Mouse (Mus musculus) kidney, adult 2 months (tissue): ENCODE data around the gene Kcnn1. TPM values are rescaled to one million over a fixed set of nuclear protein-coding genes. Genes with fewer than 3 reads are reported as not detected.

ENCODE experiments used
- DNase-seq: peaks from one replicate; pipeline ENCODE4 v3.0.0; 2021
- H3K27ac ChIP-seq: fragments of 200-500 bp; 2 replicates; pipeline ENCODE4 v1.5.1; 2012; ENCODE audit warnings: low read depth, low read length, control low read depth, inconsistent platforms; ENCODE audit not compliant: insufficient read depth
- H3K27me3 ChIP-seq: fragments of 200-500 bp; replicated peaks from 2 replicates; pipeline ENCODE4 v1.6.1; 2012; ENCODE audit warnings: mild to moderate bottlenecking, moderate library complexity, low read length, inconsistent platforms; ENCODE audit not compliant: control insufficient read depth, insufficient read depth
- H3K36me3 ChIP-seq: fragments of 200-500 bp; 2 replicates; pipeline ENCODE4 v1.6.1; 2012; ENCODE audit warnings: mild to moderate bottlenecking, moderate library complexity, low read length, inconsistent platforms; ENCODE audit not compliant: control insufficient read depth, insufficient read depth
- H3K4me1 ChIP-seq: fragments of 200-500 bp; 2 replicates; pipeline ENCODE4 v1.6.1; 2011; ENCODE audit warnings: low read length; ENCODE audit not compliant: control insufficient read depth, insufficient read depth
- H3K4me3 ChIP-seq: fragments of 200-500 bp; 2 replicates; pipeline ENCODE4 v1.5.1; 2011; ENCODE audit warnings: mild to moderate bottlenecking, low read depth, low read length, control low read depth; ENCODE audit not compliant: insufficient read depth
- CTCF ChIP-seq: fragments of 200-500 bp; conservative IDR thresholded peaks from 2 replicates; pipeline ENCODE4 v1.5.1; 2011; ENCODE audit warnings: low read depth, mild to moderate bottlenecking, control low read depth, low read length, moderate library complexity, mixed read lengths; ENCODE audit not compliant: insufficient read depth, insufficient read length
- POLR2A ChIP-seq: fragments of 200-500 bp; IDR thresholded peaks from one replicate; pipeline ENCODE4 v1.6.1; 2011; ENCODE audit warnings: low read depth, low read length, control low read depth
- WGBS: fragments of 180-500 bp; shearing (Covaris S2); methylation state at CpG from one replicate; pipeline ENCODE4 v1.1.7; 2018; 5-methylcytosine and 5-hydroxymethylcytosine counted together
- polyA plus RNA-seq: library from polyadenylated mRNA; depleted of rRNA; stranded (reverse); fragments of >200 nt; gene quantifications from 2 replicates; pipeline ENCODE4 v1.2.3, GENCODE M21; 2012

Kcnn1 gene
- polyA plus RNA-seq, 1 experiment, result 9.4 TPM

- Histone ChIP-seq H3K27me3 (no peaks in the 10 kb centered on the region), H3K4me3 (no peak overlapping the region), H3K27ac (no peak overlapping the region), H3K4me1 (no peaks in the 10 kb centered on the region), H3K36me3 (no peaks in the 10 kb centered on the region)
- no peak for DNase-seq
- WGBS, result 52% methylated on average over 15 of the region's 15 CpGs
- no peak for TF ChIP-seq POLR2A
- no peak; the same call in 1 of the 2 replicates for TF ChIP-seq CTCF
Observed at GRCm38 (mm10) chr8:70846371-70847154, 16.5 kb downstream of the Kcnn1 start.

- no peaks in the 10 kb centered on the region for H3K27me3 ChIP-seq
- TF ChIP-seq POLR2A (no peak), CTCF (no peak)
- peaks cover 3% of the 10 kb centered on the region; the same call in 1 of the 2 replicates for H3K4me1 ChIP-seq
- 49% methylated on average over 5 of the region's 5 CpGs for WGBS
- DNase-seq, result no peak
- no peak overlapping the region for H3K27ac ChIP-seq
- H3K36me3 ChIP-seq, result no peaks in the 10 kb centered on the region
- H3K4me3 ChIP-seq, result no peak overlapping the region
Observed at GRCm38 (mm10) chr8:70845108-70845507, 17.9 kb downstream of the Kcnn1 start.

GRCm38 (mm10) chr8:70844523-70844922, 18.5 kb downstream of the Kcnn1 start:
- Histone ChIP-seq H3K36me3 (no peaks in the 10 kb centered on the region), H3K4me3 (no peak overlapping the region), H3K4me1 (peaks cover 3% of the 10 kb centered on the region; the same call in 1 of the 2 replicates), H3K27ac (no peak overlapping the region), H3K27me3 (no peaks in the 10 kb centered on the region)
- peak; percentile 92 for DNase-seq
- TF ChIP-seq CTCF (peak; percentile 93), POLR2A (no peak)
- WGBS, result 3% methylated on average over 6 of the region's 6 CpGs

GRCm38 (mm10) chr8:70843941-70844340, 19.1 kb downstream of the Kcnn1 start:
- Histone ChIP-seq H3K27me3 (no peaks in the 10 kb centered on the region), H3K4me3 (no peak overlapping the region), H3K4me1 (peaks cover 3% of the 10 kb centered on the region; the same call in 1 of the 2 replicates), H3K27ac (no peak overlapping the region), H3K36me3 (no peaks in the 10 kb centered on the region)
- DNase-seq, result no peak
- WGBS, result 85% methylated on average over 8 of the region's 8 CpGs
- TF ChIP-seq POLR2A (no peak), CTCF (no peak)

- 86% methylated on average over 5 of the region's 5 CpGs for WGBS
- Histone ChIP-seq H3K27me3 (no peaks in the 10 kb centered on the region), H3K4me3 (no peak overlapping the region), H3K27ac (no peak overlapping the region), H3K4me1 (peaks cover 3% of the 10 kb centered on the region; the same call in 1 of the 2 replicates), H3K36me3 (no peaks in the 10 kb centered on the region)
- TF ChIP-seq POLR2A, result no peak
- TF ChIP-seq CTCF, result no peak
- DNase-seq, result no peak
Observed at GRCm38 (mm10) chr8:70843214-70843773, 19.8 kb downstream of the Kcnn1 start.

GRCm38 (mm10) chr8:70842484-70842883, 20.6 kb downstream of the Kcnn1 start:
- Histone ChIP-seq H3K27me3 (no peaks in the 10 kb centered on the region), H3K4me1 (peaks cover 3% of the 10 kb centered on the region; the same call in 1 of the 2 replicates), H3K4me3 (no peak overlapping the region), H3K27ac (no peak overlapping the region), H3K36me3 (no peaks in the 10 kb centered on the region)
- no peak for DNase-seq
- 71% methylated on average over 25 of the region's 25 CpGs for WGBS
- no peak for TF ChIP-seq CTCF
- TF ChIP-seq POLR2A, result no peak

- 33% methylated on average over 22 of the region's 22 CpGs for WGBS
- peaks cover 3% of the 10 kb centered on the region; the same call in 1 of the 2 replicates for H3K4me1 ChIP-seq
- peak overlapping the region; percentile 60; the same call in 1 of the 2 replicates for H3K27ac ChIP-seq
- peak; percentile 93 for DNase-seq
- H3K36me3 ChIP-seq, result no peaks in the 10 kb centered on the region
- no peaks in the 10 kb centered on the region for H3K27me3 ChIP-seq
- TF ChIP-seq CTCF (peak; percentile 94), POLR2A (no peak)
- no peak overlapping the region for H3K4me3 ChIP-seq
Observed at GRCm38 (mm10) chr8:70841147-70842072, 21.6 kb downstream of the Kcnn1 start.
